Mouse (Mus musculus): ENCODE measurements around the gene Fam102a. TPM values are rescaled to one million over a fixed set of nuclear protein-coding genes. Genes with fewer than 3 reads are reported as not detected.

Fam102a gene
- polyA plus RNA-seq, 1 experiment from 2014 or later, result 10.9 TPM

DNA sequence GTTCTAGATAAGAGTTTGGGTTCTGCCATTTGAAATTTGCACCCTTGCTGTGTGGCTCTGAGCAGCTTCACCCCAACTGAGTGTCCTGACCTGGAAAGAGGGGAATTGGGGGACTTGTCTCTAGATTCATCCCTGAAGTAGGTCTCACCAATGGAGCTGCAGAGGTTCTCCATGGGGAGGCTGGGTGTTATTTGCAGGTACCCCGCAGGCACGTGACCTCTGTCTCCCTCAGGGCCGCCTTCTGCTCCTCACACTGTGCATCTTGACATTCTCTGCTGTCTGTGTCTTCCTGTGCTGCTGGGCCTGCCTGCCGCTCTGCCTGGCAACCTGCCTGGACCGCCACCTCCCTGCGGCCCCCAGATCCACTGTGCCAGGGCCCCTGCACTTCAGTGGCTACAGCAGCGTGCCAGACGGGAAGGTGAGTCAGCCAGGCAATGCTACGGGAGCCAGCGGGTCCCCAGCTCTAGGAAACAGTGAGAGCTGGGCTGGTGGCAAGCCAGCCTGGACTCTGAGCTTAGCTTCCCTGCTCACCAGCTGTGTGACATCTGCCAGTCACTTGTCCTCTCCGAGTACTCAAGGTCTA lies 54.2 kb downstream of the Fam102a start:
- WGBS, result 70% methylated on average over 11 of the region's 11 CpGs
- Histone ChIP-seq H3K27ac (no peak overlapping the region), H3K4me1 (peaks cover 35% of the 10 kb centered on the region), H3K9ac (0 out of 2 replicates have a peak overlapping the region, but pooled peaks have one; percentile 48), H3K36me3 (peaks cover 21% of the 10 kb centered on the region), H3K27me3 (no peaks in the 10 kb centered on the region), H3K9me3 (no peaks in the 10 kb centered on the region), H3K4me3 (no peak overlapping the region), H3K4me2 (replicated peaks) (peak overlapping the region; percentile 27)
- no peak for ATAC-seq (ENCODE audit: low FRiP score, low read depth)

DNA sequence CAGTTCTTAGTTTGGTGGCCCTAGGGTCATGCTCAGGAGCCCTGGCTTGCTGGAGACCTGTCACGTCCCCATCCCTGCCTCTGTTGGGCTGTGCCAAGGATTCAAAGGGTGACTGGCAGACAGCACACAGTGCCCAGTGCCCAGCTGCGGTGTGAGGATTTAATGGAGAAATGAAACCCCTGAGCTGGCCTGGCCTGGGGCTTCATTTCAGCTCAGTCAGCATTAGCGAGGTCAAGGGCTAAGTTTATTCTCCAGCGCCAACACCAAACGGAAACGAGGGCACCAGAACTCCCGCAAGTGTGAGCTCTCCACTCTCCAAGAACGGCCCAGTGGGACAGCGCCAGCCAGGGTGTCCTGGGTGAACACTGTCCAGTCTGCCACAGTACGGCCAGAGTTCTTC lies 55.1 kb downstream of the Fam102a start:
- Histone ChIP-seq H3K4me1 (peaks cover 35% of the 10 kb centered on the region), H3K9me3 (no peaks in the 10 kb centered on the region), H3K9ac (no peak overlapping the region), H3K4me2 (replicated peaks) (no peak overlapping the region), H3K36me3 (peaks cover 26% of the 10 kb centered on the region), H3K4me3 (no peak overlapping the region), H3K27me3 (no peaks in the 10 kb centered on the region), H3K27ac (no peak overlapping the region)
- no peak for ATAC-seq (ENCODE audit: low FRiP score, low read depth)
- 81% methylated on average over 10 of the region's 10 CpGs for WGBS

GRCm38 (mm10) chr2:32591249-32591648 lies 56.1 kb downstream of the Fam102a start:
- no peaks in the 10 kb centered on the region for H3K9me3 ChIP-seq
- H3K27ac ChIP-seq, result no peak overlapping the region
- H3K4me2 ChIP-seq (replicated peaks), result no peak overlapping the region
- H3K9ac ChIP-seq, result no peak overlapping the region
- no peak overlapping the region for H3K4me3 ChIP-seq
- H3K27me3 ChIP-seq, result no peaks in the 10 kb centered on the region
- H3K36me3 ChIP-seq, result peaks cover 35% of the 10 kb centered on the region
- H3K4me1 ChIP-seq, result peaks cover 35% of the 10 kb centered on the region
- 47% methylated on average over 6 of the region's 6 CpGs for WGBS
- ATAC-seq (ENCODE audit: low FRiP score, low read depth), result no peak

DNA sequence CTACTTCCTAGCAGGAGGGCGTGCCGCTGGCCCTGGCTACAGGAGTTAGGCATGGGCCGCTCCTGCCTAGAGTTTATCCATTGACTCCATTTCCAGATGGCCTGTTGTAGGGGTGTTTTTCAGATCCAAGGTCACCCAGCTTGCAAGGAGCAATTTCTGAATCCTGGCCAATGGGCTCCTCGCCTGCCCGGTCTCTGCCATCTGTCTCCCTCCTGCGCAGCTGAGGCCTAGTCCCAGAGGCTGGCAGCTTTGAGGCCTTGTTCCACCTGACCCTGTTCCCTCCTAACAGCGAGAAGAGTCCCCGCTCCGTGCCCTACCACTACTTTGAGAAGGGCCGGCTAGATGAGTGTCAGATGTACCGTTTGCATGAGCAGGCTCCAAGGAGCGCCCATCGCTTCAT lies 61.6 kb downstream of the Fam102a start:
- Histone ChIP-seq H3K9ac (no peak overlapping the region), H3K9me3 (no peaks in the 10 kb centered on the region), H3K36me3 (peaks cover 37% of the 10 kb centered on the region), H3K27ac (no peak overlapping the region), H3K4me2 (replicated peaks) (no peak overlapping the region), H3K4me3 (no peak overlapping the region), H3K27me3 (no peaks in the 10 kb centered on the region), H3K4me1 (peaks cover 14% of the 10 kb centered on the region)
- ATAC-seq (ENCODE audit: low FRiP score, low read depth), result no peak
- 91% methylated on average over 13 of the region's 13 CpGs for WGBS

GRCm38 (mm10) chr2:32597248-32597647 lies 62.1 kb downstream of the Fam102a start:
- no peak overlapping the region for H3K4me2 ChIP-seq (replicated peaks)
- H3K9me3 ChIP-seq, result no peaks in the 10 kb centered on the region
- 84% methylated on average over 5 of the region's 5 CpGs for WGBS
- no peak overlapping the region for H3K4me3 ChIP-seq
- no peak overlapping the region for H3K9ac ChIP-seq
- peaks cover 17% of the 10 kb centered on the region for H3K4me1 ChIP-seq
- no peaks in the 10 kb centered on the region for H3K27me3 ChIP-seq
- H3K27ac ChIP-seq, result no peak overlapping the region
- peaks cover 37% of the 10 kb centered on the region for H3K36me3 ChIP-seq
- no peak for ATAC-seq (ENCODE audit: low FRiP score, low read depth)

DNA sequence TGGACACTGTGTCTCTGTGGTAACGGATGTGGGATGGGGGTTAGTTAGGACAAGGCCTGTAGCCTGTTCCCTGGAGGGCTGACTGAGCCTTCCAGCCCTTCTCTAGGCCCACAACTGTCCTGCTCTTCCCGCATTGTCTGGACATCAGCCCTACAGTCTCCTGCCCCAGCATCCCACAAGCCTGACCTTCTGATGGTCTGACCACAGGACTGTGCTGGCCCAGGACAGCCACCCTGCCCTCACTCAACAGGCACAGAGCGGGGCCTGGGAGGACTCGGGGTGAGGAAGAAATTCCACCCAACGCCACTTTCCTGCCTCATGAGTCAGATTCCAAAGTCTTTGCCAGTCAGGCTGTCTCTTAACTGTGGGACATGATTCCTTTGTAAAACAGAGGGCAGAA lies 62.6 kb downstream of the Fam102a start:
- H3K27me3 ChIP-seq, result no peaks in the 10 kb centered on the region
- 89% methylated on average over 5 of the region's 5 CpGs for WGBS
- no peak overlapping the region for H3K9ac ChIP-seq
- no peaks in the 10 kb centered on the region for H3K9me3 ChIP-seq
- H3K4me2 ChIP-seq (replicated peaks), result no peak overlapping the region
- peaks cover 37% of the 10 kb centered on the region for H3K36me3 ChIP-seq
- no peak for ATAC-seq (ENCODE audit: low FRiP score, low read depth)
- H3K4me1 ChIP-seq, result peaks cover 20% of the 10 kb centered on the region
- no peak overlapping the region for H3K27ac ChIP-seq
- no peak overlapping the region for H3K4me3 ChIP-seq

- H3K4me2 ChIP-seq (replicated peaks), result no peak overlapping the region
- no peak overlapping the region for H3K4me3 ChIP-seq
- 88% methylated on average over 8 of the region's 8 CpGs for WGBS
- no peaks in the 10 kb centered on the region for H3K27me3 ChIP-seq
- peaks cover 36% of the 10 kb centered on the region for H3K36me3 ChIP-seq
- H3K9me3 ChIP-seq, result no peaks in the 10 kb centered on the region
- peaks cover 20% of the 10 kb centered on the region for H3K4me1 ChIP-seq
- H3K9ac ChIP-seq, result no peak overlapping the region
- ATAC-seq (ENCODE audit: low FRiP score, low read depth), result no peak
- no peak overlapping the region; the same call in 1 of the 2 replicates for H3K27ac ChIP-seq
Observed at GRCm38 (mm10) chr2:32598506-32598905, 63.4 kb downstream of the Fam102a start.

- peaks cover 28% of the 10 kb centered on the region for H3K36me3 ChIP-seq
- H3K27me3 ChIP-seq, result no peaks in the 10 kb centered on the region
- peaks cover 20% of the 10 kb centered on the region for H3K4me1 ChIP-seq
- no peak within 1 kb of the TSS for H3K4me3 ChIP-seq
- no peaks in the 10 kb centered on the region for H3K9me3 ChIP-seq
- H3K27ac ChIP-seq, result no peak within 1 kb of the TSS; the same call in 1 of the 2 replicates
- ATAC-seq (ENCODE audit: low FRiP score, low read depth), result no peak
- no peak within 1 kb of the TSS for H3K4me2 ChIP-seq (replicated peaks)
- no peak within 1 kb of the TSS for H3K9ac ChIP-seq
- WGBS, result 88% methylated on average over 3 of the region's 3 CpGs
Observed at GRCm38 (mm10) chr2:32599409-32599808, 64.3 kb downstream of the Fam102a start, which contains the start of gene St6galnac6. Gene St6galnac6, plus strand, starts transcription at chr2:32599709.

DNA sequence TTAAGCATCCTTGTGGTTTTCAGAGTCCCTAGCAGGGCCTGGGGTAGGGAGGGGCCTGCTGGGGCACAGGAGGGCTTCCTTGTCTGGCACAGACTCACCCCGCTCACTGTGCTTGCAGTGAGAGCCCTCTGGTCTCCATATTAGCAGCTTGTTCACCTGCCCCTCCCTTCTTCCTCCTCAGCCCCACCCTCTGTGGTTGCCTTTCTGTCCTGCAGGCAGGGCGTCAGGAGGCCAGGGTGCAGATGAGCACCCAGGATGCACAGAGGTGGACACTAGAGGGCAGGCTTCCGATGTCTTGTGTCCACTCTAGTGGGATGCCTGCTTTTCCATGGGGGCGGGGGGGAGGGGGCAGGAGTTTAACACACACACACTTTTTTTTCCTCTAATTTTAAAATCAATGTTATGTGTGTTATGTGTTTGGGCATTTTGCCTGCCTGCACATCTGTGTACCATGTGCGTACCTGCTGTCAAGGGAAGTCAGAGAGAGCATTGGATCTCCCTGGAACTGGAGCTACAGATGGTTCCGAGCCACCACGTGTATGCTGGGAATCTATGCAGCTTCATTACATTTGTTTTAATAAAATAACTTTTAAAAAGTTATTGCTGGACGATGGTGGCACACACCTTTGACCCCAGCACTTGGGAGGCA lies 66.4 kb downstream of the Fam102a start:
- H3K9ac ChIP-seq, result 0 out of 2 replicates have a peak overlapping the region, but pooled peaks have one; percentile 43
- peak overlapping the region; percentile 59; the same call in 1 of the 2 replicates for H3K4me2 ChIP-seq (replicated peaks)
- peak overlapping the region; percentile 76; the same call in 1 of the 2 replicates for H3K27ac ChIP-seq
- WGBS, result 29% methylated on average over 8 of the region's 8 CpGs
- no peaks in the 10 kb centered on the region for H3K9me3 ChIP-seq
- peak; percentile 60 for ATAC-seq (ENCODE audit: low FRiP score, low read depth)
- no peaks in the 10 kb centered on the region for H3K27me3 ChIP-seq
- peaks cover 15% of the 10 kb centered on the region for H3K36me3 ChIP-seq
- H3K4me3 ChIP-seq, result no peak overlapping the region
- H3K4me1 ChIP-seq, result peaks cover 20% of the 10 kb centered on the region

DNA sequence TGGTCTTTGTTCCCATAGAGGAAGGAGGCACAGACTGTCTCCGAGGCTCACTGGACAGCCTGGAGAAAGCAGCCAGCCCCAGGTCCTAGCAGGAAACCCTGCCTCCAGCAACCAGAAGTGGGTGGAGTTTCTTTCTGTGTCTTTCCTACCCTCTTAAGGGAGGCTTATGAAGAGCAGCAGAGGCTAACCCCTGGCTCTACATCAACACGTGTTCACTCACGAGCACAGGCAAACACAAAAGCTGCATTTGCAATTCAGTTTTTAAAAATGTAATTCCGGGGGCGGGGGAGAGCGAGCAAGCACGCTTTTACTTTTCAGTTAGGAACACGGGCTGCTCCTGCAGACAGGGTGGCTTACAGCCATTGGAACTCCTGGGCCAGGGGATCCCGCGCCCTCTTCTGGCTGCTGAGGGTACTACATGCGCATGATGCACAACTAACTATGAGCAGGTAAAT lies 67.5 kb downstream of the Fam102a start:
- peak overlapping the region; percentile 76 for H3K27ac ChIP-seq
- peak overlapping the region; percentile 59 for H3K4me2 ChIP-seq (replicated peaks)
- peak; percentile 58; the same call in 1 of the 2 replicates for ATAC-seq (ENCODE audit: low FRiP score, low read depth)
- peak overlapping the region; percentile 39 for H3K4me3 ChIP-seq
- no peaks in the 10 kb centered on the region for H3K27me3 ChIP-seq
- H3K36me3 ChIP-seq, result peaks cover 4% of the 10 kb centered on the region
- under 1% methylated on average over 11 of the region's 11 CpGs for WGBS
- peaks cover 27% of the 10 kb centered on the region for H3K4me1 ChIP-seq
- H3K9me3 ChIP-seq, result no peaks in the 10 kb centered on the region
- H3K9ac ChIP-seq, result 0 out of 2 replicates have a peak overlapping the region, but pooled peaks have one; percentile 3

- H3K27ac ChIP-seq, result no peak overlapping the region
- no peaks in the 10 kb centered on the region for H3K27me3 ChIP-seq
- H3K9me3 ChIP-seq, result no peaks in the 10 kb centered on the region
- no peak overlapping the region for H3K9ac ChIP-seq
- H3K4me1 ChIP-seq, result peaks cover 44% of the 10 kb centered on the region
- H3K36me3 ChIP-seq, result no peaks in the 10 kb centered on the region
- 44% methylated on average over 10 of the region's 10 CpGs for whole genome bisulfite sequencing
- H3K4me2 ChIP-seq (replicated peaks), result no peak overlapping the region
- ATAC-seq (ENCODE audit: low FRiP score, low read depth), result no peak
- no peak overlapping the region for H3K4me3 ChIP-seq
Observed at GRCm38 (mm10) chr2:32604631-32605030, 69.5 kb downstream of the Fam102a start.

Data from limb, embryonic 13.5 days (tissue).